Mouse (Mus musculus) limb, embryonic 15.5 days (tissue): ENCODE measurements around the gene Gna12. TPM values are rescaled to one million over a fixed set of nuclear protein-coding genes. Genes with fewer than 3 reads are reported as not detected.

Experiments used
- ATAC-seq: fragments of 200-750 bp; cut with Nextera tagmentation; 2 replicates; pipeline ENCODE4 v1.8.0; 2017; ENCODE audit warnings: low read depth, moderate TSS enrichment; ENCODE audit not compliant: insufficient number of reproducible peaks, low FRiP score, low TSS enrichment
- H3K27ac ChIP-seq: fragments of 300-500 bp; sonication (generic); 2 replicates; pipeline ENCODE4 v1.5.1; 2015; ENCODE audit warnings: moderate library complexity, mild to moderate bottlenecking, inconsistent platforms
- H3K27me3 ChIP-seq: fragments of 300-500 bp; sonication (generic); 2 replicates; pipeline ENCODE4 v1.6.1; 2015; ENCODE audit warnings: inconsistent platforms
- H3K36me3 ChIP-seq: fragments of 300-500 bp; sonication (generic); 2 replicates; pipeline ENCODE4 v1.6.1; 2015; ENCODE audit warnings: inconsistent platforms
- H3K4me1 ChIP-seq: fragments of 300-500 bp; sonication (generic); 2 replicates; pipeline ENCODE4 v1.6.1; 2015; ENCODE audit warnings: inconsistent platforms
- H3K4me2 ChIP-seq: fragments of 300-500 bp; sonication (generic); 2 replicates; pipeline ENCODE4 v1.6.1; 2015; ENCODE audit warnings: mild to moderate bottlenecking, inconsistent platforms
- H3K4me3 ChIP-seq: fragments of 300-500 bp; sonication (generic); 2 replicates; pipeline ENCODE4 v1.5.1; 2015; ENCODE audit warnings: mild to moderate bottlenecking, inconsistent platforms
- H3K9ac ChIP-seq: fragments of 300-500 bp; sonication (generic); 2 replicates; pipeline ENCODE4 v1.6.1; 2015; ENCODE audit warnings: inconsistent platforms
- H3K9me3 ChIP-seq: fragments of 300-500 bp; sonication (generic); 2 replicates; pipeline ENCODE4 v1.6.1; 2016; ENCODE audit warnings: inconsistent platforms
- WGBS: fragments of 180-500 bp; shearing (Covaris S2); methylation state at CpG from one replicate; pipeline ENCODE4 v1.1.7; 2015; 5-methylcytosine and 5-hydroxymethylcytosine counted together
- polyA plus RNA-seq: library from polyadenylated mRNA; unstranded; fragments of >200 nt; fragmentation: Nextera tagmentation; extraction: Ambion mirVana; gene quantifications from 2 replicates; pipeline ENCODE4 v1.2.1, GENCODE M21; 2015

Gene Gna12
- polyA plus RNA-seq, result 19.1 and 24.3 TPM in 2 replicates

- under 1% methylated on average over 31 of the region's 49 CpGs for WGBS
- peak within 1 kb of the TSS; percentile 90 for H3K9ac ChIP-seq
These were observed at the start of gene Gna12 for GRCm38 (mm10) chr5:140830314-140831063. Gene Gna12 (minus strand): TSS chr5:140830431.

GRCm38 (mm10) chr5:140878644-140879043, 48.4 kb upstream of the Gna12 start:
- WGBS, result 69% methylated on average over 6 of the region's 6 CpGs
- ATAC-seq, result no peak
- Histone ChIP-seq H3K27me3 (no peaks in the 10 kb centered on the region), H3K9me3 (no peaks in the 10 kb centered on the region), H3K36me3 (no peaks in the 10 kb centered on the region), H3K4me1 (no peaks in the 10 kb centered on the region; the same call in 1 of the 2 replicates), H3K4me3 (no peak overlapping the region), H3K4me2 (no peak overlapping the region), H3K27ac (no peak overlapping the region), H3K9ac (no peak overlapping the region)

More at GRCm38 (mm10) chr5:140830314-140831063, at the start of gene Gna12:
- Histone ChIP-seq H3K9me3 (no peaks in the 10 kb centered on the region), H3K27me3 (no peaks in the 10 kb centered on the region), H3K4me2 (peak within 1 kb of the TSS; percentile 88), H3K36me3 (no peaks in the 10 kb centered on the region), H3K27ac (peak within 1 kb of the TSS; percentile 80), H3K4me3 (peak within 1 kb of the TSS; percentile 86), H3K4me1 (peaks cover 34% of the 10 kb centered on the region)
- peak; percentile 99 for ATAC-seq

- no peaks in the 10 kb centered on the region for H3K36me3 ChIP-seq
- H3K4me2 ChIP-seq, result 0 out of 2 replicates have a peak overlapping the region, but pooled peaks have one; percentile 30
- no peaks in the 10 kb centered on the region for H3K9me3 ChIP-seq
- WGBS, result 66% methylated on average over 6 of the region's 6 CpGs
- H3K4me3 ChIP-seq, result no peak overlapping the region
- no peaks in the 10 kb centered on the region for H3K27me3 ChIP-seq
- no peak overlapping the region for H3K27ac ChIP-seq
- H3K4me1 ChIP-seq, result peaks cover 32% of the 10 kb centered on the region
- H3K9ac ChIP-seq, result no peak overlapping the region
- ATAC-seq, result no peak
These were observed 43.6 kb upstream of the Gna12 start for GRCm38 (mm10) chr5:140873736-140874307.

- Histone ChIP-seq H3K27me3 (no peaks in the 10 kb centered on the region), H3K9me3 (no peaks in the 10 kb centered on the region), H3K36me3 (no peaks in the 10 kb centered on the region), H3K4me1 (peaks cover 32% of the 10 kb centered on the region), H3K9ac (no peak overlapping the region), H3K4me3 (no peak overlapping the region), H3K4me2 (peak overlapping the region; percentile 30), H3K27ac (peak overlapping the region; percentile 48)
- 8% methylated on average over 18 of the region's 18 CpGs for WGBS
- ATAC-seq, result 0 out of 2 replicates have a peak, but pooled peaks have one; percentile 28
These were observed 42.9 kb upstream of the Gna12 start for GRCm38 (mm10) chr5:140873039-140873551.

- H3K27ac ChIP-seq, result peak overlapping the region; percentile 24; the same call in 1 of the 2 replicates
- peaks cover 32% of the 10 kb centered on the region for H3K4me1 ChIP-seq
- no peak for ATAC-seq
- peak overlapping the region; percentile 30; the same call in 1 of the 2 replicates for H3K4me2 ChIP-seq
- no peaks in the 10 kb centered on the region for H3K9me3 ChIP-seq
- no peak overlapping the region for H3K4me3 ChIP-seq
- no peaks in the 10 kb centered on the region for H3K27me3 ChIP-seq
- H3K36me3 ChIP-seq, result no peaks in the 10 kb centered on the region
- no peak overlapping the region for H3K9ac ChIP-seq
- 4% methylated on average over 11 of the region's 11 CpGs for WGBS
These were observed 42.4 kb upstream of the Gna12 start for GRCm38 (mm10) chr5:140872532-140873038.

GRCm38 (mm10) chr5:140871241-140871640, 41.0 kb upstream of the Gna12 start:
- WGBS, result 57% methylated on average over 6 of the region's 6 CpGs
- ATAC-seq, result no peak
- Histone ChIP-seq H3K4me2 (no peak overlapping the region), H3K4me3 (no peak overlapping the region), H3K9me3 (no peaks in the 10 kb centered on the region), H3K9ac (no peak overlapping the region), H3K4me1 (peaks cover 32% of the 10 kb centered on the region), H3K36me3 (no peaks in the 10 kb centered on the region), H3K27ac (no peak overlapping the region), H3K27me3 (no peaks in the 10 kb centered on the region)

- H3K4me3 ChIP-seq, result no peak overlapping the region
- no peaks in the 10 kb centered on the region for H3K27me3 ChIP-seq
- H3K4me2 ChIP-seq, result no peak overlapping the region
- H3K27ac ChIP-seq, result no peak overlapping the region
- H3K9me3 ChIP-seq, result no peaks in the 10 kb centered on the region
- no peak overlapping the region for H3K9ac ChIP-seq
- no peak for ATAC-seq
- H3K4me1 ChIP-seq, result peaks cover 32% of the 10 kb centered on the region
- H3K36me3 ChIP-seq, result no peaks in the 10 kb centered on the region
- WGBS, result 66% methylated on average over 2 of the region's 2 CpGs
These were observed 38.8 kb upstream of the Gna12 start for GRCm38 (mm10) chr5:140869034-140869433.

- Histone ChIP-seq H3K9me3 (no peaks in the 10 kb centered on the region), H3K27me3 (no peaks in the 10 kb centered on the region), H3K9ac (no peak overlapping the region), H3K4me2 (no peak overlapping the region), H3K4me1 (peaks cover 6% of the 10 kb centered on the region; the same call in 1 of the 2 replicates), H3K4me3 (no peak overlapping the region), H3K27ac (no peak overlapping the region), H3K36me3 (no peaks in the 10 kb centered on the region)
- no peak for ATAC-seq
- 81% methylated on average over 5 of the region's 5 CpGs for WGBS
These were observed 29.5 kb upstream of the Gna12 start for GRCm38 (mm10) chr5:140859730-140860129.

- ATAC-seq, result no peak
- Histone ChIP-seq H3K9ac (no peak overlapping the region), H3K4me1 (peaks cover 6% of the 10 kb centered on the region; the same call in 1 of the 2 replicates), H3K27ac (no peak overlapping the region), H3K27me3 (no peaks in the 10 kb centered on the region), H3K4me2 (no peak overlapping the region), H3K36me3 (no peaks in the 10 kb centered on the region), H3K9me3 (no peaks in the 10 kb centered on the region), H3K4me3 (no peak overlapping the region)
- 81% methylated on average over 3 of the region's 3 CpGs for WGBS
These were observed 28.1 kb upstream of the Gna12 start for GRCm38 (mm10) chr5:140858335-140858734.

GRCm38 (mm10) chr5:140857432-140858154, 27.4 kb upstream of the Gna12 start:
- peaks cover 6% of the 10 kb centered on the region; the same call in 1 of the 2 replicates for H3K4me1 ChIP-seq
- no peak overlapping the region for H3K27ac ChIP-seq
- H3K36me3 ChIP-seq, result no peaks in the 10 kb centered on the region
- WGBS, result 55% methylated on average over 8 of the region's 8 CpGs
- H3K4me3 ChIP-seq, result no peak overlapping the region
- ATAC-seq, result no peak
- H3K4me2 ChIP-seq, result no peak overlapping the region
- no peak overlapping the region for H3K9ac ChIP-seq
- H3K27me3 ChIP-seq, result no peaks in the 10 kb centered on the region
- H3K9me3 ChIP-seq, result no peaks in the 10 kb centered on the region

- Histone ChIP-seq H3K4me3 (no peak overlapping the region), H3K4me1 (peaks cover 6% of the 10 kb centered on the region; the same call in 1 of the 2 replicates), H3K4me2 (no peak overlapping the region), H3K27me3 (no peaks in the 10 kb centered on the region), H3K36me3 (no peaks in the 10 kb centered on the region), H3K27ac (0 out of 2 replicates have a peak overlapping the region, but pooled peaks have one; percentile 22), H3K9ac (no peak overlapping the region), H3K9me3 (no peaks in the 10 kb centered on the region)
- 31% methylated on average over 11 of the region's 11 CpGs for WGBS
- no peak for ATAC-seq
These were observed 25.8 kb upstream of the Gna12 start for GRCm38 (mm10) chr5:140855909-140856530.
